9 mouse cellular contexts compared by ENCODE assay signal in genomic region chr16:44530191-44530590, GRCm38 (mm10). TPM values are rescaled to one million over a fixed set of nuclear protein-coding genes. Genes with fewer than 3 reads are reported as not detected.
DNase-seq lines count a peak whose midpoint lies in the region; ATAC-seq and TF ChIP-seq lines count a peak whose summit lies in the region.
"Had no signal": no experiment of that assay in that cellular context is flagged by ENCODE, and none has a peak within 500 bp of the region (broad histone marks: within the 10 kb centered on the region; RNA-seq: fewer than 3 reads in every experiment).

No protein-coding gene starts in this region.

- intact Hi-C loops in heart, postnatal 10 days (cut with DNase I): no loop called here

- ATAC-seq in limb, embryonic 12.5 days (ENCODE audit: insufficient number of reproducible peaks, insufficient read depth, low FRiP score, low TSS enrichment, low read depth): no peak
- ATAC-seq in inflammation-experienced regulatory T-cells, adult 6 months: no peak

- 34% methylated on average over 9 of the region's 9 CpGs for WGBS in limb, embryonic 12.5 days

- no peaks in the 10 kb centered on the region for H3K27me3 ChIP-seq in testis, adult 2 months (ENCODE audit: control insufficient read depth, insufficient read depth, low read length)
- no peaks in the 10 kb centered on the region for H3K27me3 ChIP-seq in limb, embryonic 12.5 days

- no peak for TF ChIP-seq CTCF in testis, adult 2 months (IDR thresholded peaks at IDR 0.05; ENCODE audit: control insufficient read depth, insufficient read depth, insufficient replicate concordance, low read depth, low read length)

- H3K4me2 ChIP-seq in limb, embryonic 12.5 days: peak overlapping the region; percentile 36; the same call in 1 of the 2 replicates

- no peak overlapping the region; the same call in 1 of the 2 replicates for H3K9ac ChIP-seq in limb, embryonic 12.5 days (replicated peaks)

- H3K27ac ChIP-seq in testis, adult 2 months (ENCODE audit: control insufficient read depth, insufficient read depth, low read depth, low read length): no peak overlapping the region
- H3K27ac ChIP-seq in limb, embryonic 12.5 days: peak overlapping the region; percentile 51

- no peak for TF ChIP-seq POLR2A in testis, adult 2 months (IDR thresholded peaks at IDR 0.05; ENCODE audit: control insufficient read depth, low read depth, low read length)

- peak; percentile 80 for DNase-seq in heart, adult 11 months
- no peak for DNase-seq in heart, postnatal 10 days
- DNase-seq in testis, postnatal 14 days (ENCODE audit: low spot score): no peak
- DNase-seq in frontal cortex, postnatal 36 days (ENCODE audit: low spot score in 2 of 2): no peak
- no peak for DNase-seq in frontal cortex, adult 2 months (ENCODE audit: extremely low spot score in 1 of 2, low spot score in 1 of 2)

- peaks cover 9% of the 10 kb centered on the region for H3K4me1 ChIP-seq in testis, adult 2 months (ENCODE audit: control insufficient read depth, insufficient read depth, low read length)
- H3K4me1 ChIP-seq in limb, embryonic 12.5 days (replicated peaks): peaks cover 83% of the 10 kb centered on the region
- H3K4me1 ChIP-seq: megakaryocyte, embryonic 14.5 days had no signal

- no peaks in the 10 kb centered on the region for H3K36me3 ChIP-seq in testis, adult 2 months (ENCODE audit: control insufficient read depth, insufficient read depth, low read length)
- peaks cover 21% of the 10 kb centered on the region for H3K36me3 ChIP-seq in limb, embryonic 12.5 days

- H3K9me3 ChIP-seq in limb, embryonic 12.5 days: no peaks in the 10 kb centered on the region

- H3K4me3 ChIP-seq in testis, adult 2 months (ENCODE audit: control insufficient read depth, low read depth, low read length): peak overlapping the region; percentile 84
- H3K4me3 ChIP-seq in limb, embryonic 12.5 days (replicated peaks): no peak overlapping the region
- H3K4me3 ChIP-seq: megakaryocyte, embryonic 14.5 days had no signal

RNA-seq across cellular contexts. Expression of gene Boc, which starts 28.5 kb away (rescaled TPM):
- total RNA-seq in heart, postnatal 10 days (2021): 1 to 10 TPM; 9.0 to 9.4 TPM
- 2.7 and 3.3 TPM in 2 replicates for polyA plus RNA-seq in testis, adult 2 months (2012; rRNA removed)
- 43.1 and 50.8 TPM in 2 replicates for polyA plus RNA-seq in limb, embryonic 12.5 days (2016; fragmentation: Nextera tagmentation; extraction: Ambion mirVana)
- under 1 TPM; 0.20 to 0.42 (median 0.41) TPM for polyA plus RNA-seq in inflammation-experienced regulatory T-cells, adult 6 months (2017; shearing (Covaris generic))
- polyA plus RNA-seq in frontal cortex, adult 2 months (2012; rRNA removed): 7.9 and 8.5 TPM in 2 replicates
